In genomic region chr10:39109489-39109874, GRCm38 (mm10) we compare ENCODE assay signal across 27 mouse cellular contexts. TPM values are rescaled to one million over a fixed set of nuclear protein-coding genes. Genes with fewer than 3 reads are reported as not detected.
DNase-seq lines count a peak whose midpoint lies in the region; ATAC-seq and TF ChIP-seq lines count a peak whose summit lies in the region.
"Had no signal": no experiment of that assay in that cellular context is flagged by ENCODE, and none has a peak within 500 bp of the region (broad histone marks: within the 10 kb centered on the region; RNA-seq: fewer than 3 reads in every experiment).

No protein-coding gene starts in this region.

- DNase-seq in hindbrain, embryonic 11.5 days (ENCODE audit: low spot score), result no peak
- peak; percentile 40 for DNase-seq in hindbrain, postnatal 0 days (ENCODE audit: low spot score)
- DNase-seq in layer of hippocampus, adult 11-12 months (ENCODE audit: low spot score), result no peak
- DNase-seq in adrenal gland, postnatal 10 days, result no peak
- DNase-seq: adrenal gland, postnatal 14 days; B cell, adult 2 months; cerebellum, adult 2 months; cerebellum, postnatal 14 days; embryo, embryonic 11 days; gastrocnemius, adult 2 months; gastrocnemius, postnatal 25 days had no signal

- no peak overlapping the region for H3K9ac ChIP-seq in hindbrain, embryonic 13.5 days
- no peak overlapping the region for H3K9ac ChIP-seq in hindbrain, embryonic 11.5 days (ENCODE audit: low read depth, low read length)
- H3K9ac ChIP-seq in midbrain, embryonic 15.5 days, result no peak overlapping the region
- no peak overlapping the region for H3K9ac ChIP-seq in midbrain, embryonic 13.5 days (replicated peaks)
- H3K9ac ChIP-seq in hindbrain, postnatal 0 days (replicated peaks; ENCODE audit: low read length), result no peak overlapping the region
- H3K9ac ChIP-seq: embryonic facial prominence, embryonic 15.5 days; heart, embryonic 12.5 days; intestine, embryonic 15.5 days had no signal

- H3K4me2 ChIP-seq in hindbrain, embryonic 13.5 days, result no peak overlapping the region
- H3K4me2 ChIP-seq in hindbrain, embryonic 11.5 days (replicated peaks; ENCODE audit: low read depth, low read length), result no peak overlapping the region
- no peak overlapping the region for H3K4me2 ChIP-seq in midbrain, embryonic 15.5 days
- H3K4me2 ChIP-seq in midbrain, embryonic 13.5 days (replicated peaks), result no peak overlapping the region
- no peak overlapping the region for H3K4me2 ChIP-seq in hindbrain, postnatal 0 days (ENCODE audit: low read depth, low read length)
- H3K4me2 ChIP-seq: embryonic facial prominence, embryonic 15.5 days; heart, embryonic 12.5 days; intestine, embryonic 15.5 days had no signal

- ATAC-seq in hindbrain, embryonic 13.5 days (ENCODE audit: low FRiP score), result peak; percentile 41; the same call in 1 of the 2 replicates
- ATAC-seq in hindbrain, embryonic 11.5 days (ENCODE audit: low FRiP score), result no peak
- peak; percentile 46; the same call in 1 of the 2 replicates for ATAC-seq in midbrain, embryonic 15.5 days (replicated peaks)
- ATAC-seq in midbrain, embryonic 13.5 days, result no peak
- ATAC-seq in hindbrain, postnatal 0 days, result no peak
- ATAC-seq: CD4-positive, CD25-positive, alpha-beta regulatory T cell, adult 4 months; forebrain, embryonic 14.5 days; intestine, embryonic 15.5 days had no signal

- no peak overlapping the region for H3K4me3 ChIP-seq in hindbrain, embryonic 13.5 days
- no peak overlapping the region for H3K4me3 ChIP-seq in hindbrain, embryonic 11.5 days (ENCODE audit: low read depth, low read length)
- H3K4me3 ChIP-seq in midbrain, embryonic 15.5 days, result no peak overlapping the region
- no peak overlapping the region for H3K4me3 ChIP-seq in midbrain, embryonic 13.5 days (replicated peaks)
- H3K4me3 ChIP-seq in hindbrain, postnatal 0 days (ENCODE audit: low read length), result no peak overlapping the region
- H3K4me3 ChIP-seq: embryonic facial prominence, embryonic 15.5 days; erythroblast, embryonic 14.5 days; forebrain, embryonic 10.5 days; gastrocnemius, adult 2 months; heart, embryonic 12.5 days; intestine, embryonic 15.5 days had no signal

- peak overlapping the region; percentile 63 for H3K27ac ChIP-seq in hindbrain, embryonic 13.5 days
- no peak overlapping the region for H3K27ac ChIP-seq in hindbrain, embryonic 11.5 days (ENCODE audit: low read depth, low read length)
- H3K27ac ChIP-seq in midbrain, embryonic 15.5 days, result no peak overlapping the region
- H3K27ac ChIP-seq in midbrain, embryonic 13.5 days, result no peak overlapping the region
- no peak overlapping the region for H3K27ac ChIP-seq in hindbrain, postnatal 0 days
- H3K27ac ChIP-seq: embryonic facial prominence, embryonic 15.5 days; forebrain, embryonic 10.5 days; gastrocnemius, adult 2 months; intestine, embryonic 15.5 days had no signal

- H3K27me3 ChIP-seq in hindbrain, embryonic 13.5 days, result no peaks in the 10 kb centered on the region
- no peaks in the 10 kb centered on the region for H3K27me3 ChIP-seq in hindbrain, embryonic 11.5 days (ENCODE audit: control insufficient read depth, insufficient read depth, low read length)
- no peaks in the 10 kb centered on the region for H3K27me3 ChIP-seq in midbrain, embryonic 15.5 days (replicated peaks)
- no peaks in the 10 kb centered on the region for H3K27me3 ChIP-seq in midbrain, embryonic 13.5 days
- H3K27me3 ChIP-seq in hindbrain, postnatal 0 days (ENCODE audit: insufficient read depth, low read length), result no peaks in the 10 kb centered on the region
- H3K27me3 ChIP-seq: embryonic facial prominence, embryonic 15.5 days; heart, embryonic 12.5 days; intestine, embryonic 15.5 days had no signal

- H3K4me1 ChIP-seq in hindbrain, embryonic 13.5 days (replicated peaks), result peaks cover 8% of the 10 kb centered on the region; the same call in 1 of the 2 replicates
- no peaks in the 10 kb centered on the region for H3K4me1 ChIP-seq in hindbrain, embryonic 11.5 days (replicated peaks; ENCODE audit: control insufficient read depth, insufficient read depth, low read length)
- peaks cover 9% of the 10 kb centered on the region; the same call in 1 of the 2 replicates for H3K4me1 ChIP-seq in midbrain, embryonic 15.5 days
- H3K4me1 ChIP-seq in midbrain, embryonic 13.5 days (replicated peaks), result no peaks in the 10 kb centered on the region
- H3K4me1 ChIP-seq in hindbrain, postnatal 0 days (ENCODE audit: insufficient read depth, low read length), result no peaks in the 10 kb centered on the region
- H3K4me1 ChIP-seq: embryonic facial prominence, embryonic 15.5 days; heart, embryonic 12.5 days; intestine, embryonic 15.5 days had no signal

- WGBS in hindbrain, embryonic 13.5 days, result 53% methylated on average over 4 of the region's 4 CpGs
- 73% methylated on average over 4 of the region's 4 CpGs for WGBS in hindbrain, embryonic 11.5 days
- 47% methylated on average over 4 of the region's 4 CpGs for WGBS in midbrain, embryonic 15.5 days
- 62% methylated on average over 4 of the region's 4 CpGs for WGBS in midbrain, embryonic 13.5 days
- WGBS in hindbrain, postnatal 0 days, result 48% methylated on average over 4 of the region's 4 CpGs

- H3K36me3 ChIP-seq in hindbrain, embryonic 13.5 days, result no peaks in the 10 kb centered on the region
- no peaks in the 10 kb centered on the region for H3K36me3 ChIP-seq in hindbrain, embryonic 11.5 days (ENCODE audit: control insufficient read depth, insufficient read depth, low read length)
- H3K36me3 ChIP-seq in midbrain, embryonic 15.5 days (replicated peaks), result no peaks in the 10 kb centered on the region
- H3K36me3 ChIP-seq in midbrain, embryonic 13.5 days, result no peaks in the 10 kb centered on the region
- H3K36me3 ChIP-seq in hindbrain, postnatal 0 days (ENCODE audit: insufficient read depth, low read length), result no peaks in the 10 kb centered on the region
- H3K36me3 ChIP-seq: forebrain, embryonic 10.5 days; G1E; intestine, embryonic 15.5 days had no signal

- no peaks in the 10 kb centered on the region for H3K9me3 ChIP-seq in hindbrain, embryonic 13.5 days
- H3K9me3 ChIP-seq in hindbrain, embryonic 11.5 days (ENCODE audit: control insufficient read depth, low read length), result no peaks in the 10 kb centered on the region
- no peaks in the 10 kb centered on the region for H3K9me3 ChIP-seq in midbrain, embryonic 15.5 days
- H3K9me3 ChIP-seq in midbrain, embryonic 13.5 days, result no peaks in the 10 kb centered on the region
- no peaks in the 10 kb centered on the region for H3K9me3 ChIP-seq in hindbrain, postnatal 0 days (ENCODE audit: low read length)
- H3K9me3 ChIP-seq: embryonic facial prominence, embryonic 15.5 days; forebrain, embryonic 10.5 days; G1E; heart, embryonic 12.5 days; intestine, embryonic 15.5 days had no signal

- TF ChIP-seq CTCF in hindbrain, postnatal 0 days (IDR thresholded peaks at IDR 0.05; ENCODE audit: low read depth), result no peak

RNA-seq across cellular contexts. Expression of gene Fam229b, which starts 24.2 kb away (rescaled TPM):
- polyA plus RNA-seq in hindbrain, embryonic 13.5 days (2015; fragmentation: Nextera tagmentation; extraction: Ambion mirVana), result 32.7 and 34.8 TPM in 2 replicates
- 14.4 and 20.2 TPM in 2 replicates for polyA plus RNA-seq in hindbrain, embryonic 11.5 days (2014; fragmentation: Nextera tagmentation; extraction: Ambion mirVana)
- 31.4 and 34.3 TPM in 2 replicates for polyA plus RNA-seq in midbrain, embryonic 15.5 days (2015; fragmentation: Nextera tagmentation; extraction: Ambion mirVana)
- 30.6 and 31.7 TPM in 2 replicates for polyA plus RNA-seq in midbrain, embryonic 13.5 days (2015; fragmentation: Nextera tagmentation; extraction: Ambion mirVana)
- 18.0 and 22.8 TPM in 2 replicates for total RNA-seq in hindbrain, postnatal 0 days (2014; rRNA removed)
- 43.8 and 45.9 TPM in 2 replicates for polyA plus RNA-seq in hindbrain, postnatal 0 days (2015; fragmentation: Nextera tagmentation; extraction: Ambion mirVana)
- 1 to 10 TPM; 4.7 TPM for total RNA-seq in adrenal gland, postnatal 10 days (2021)
- polyA plus RNA-seq: erythroblast, embryonic 14.5 days had no signal

RNA-seq across cellular contexts. Expression of gene Tube1, which starts 24.3 kb away (rescaled TPM):
- 9.6 and 10.4 TPM in 2 replicates for polyA plus RNA-seq in hindbrain, embryonic 13.5 days (2015; fragmentation: Nextera tagmentation; extraction: Ambion mirVana)
- 22.7 and 23.4 TPM in 2 replicates for polyA plus RNA-seq in hindbrain, embryonic 11.5 days (2014; fragmentation: Nextera tagmentation; extraction: Ambion mirVana)
- polyA plus RNA-seq in midbrain, embryonic 15.5 days (2015; fragmentation: Nextera tagmentation; extraction: Ambion mirVana), result 9.2 TPM in 2 replicates
- 10.6 and 12.0 TPM in 2 replicates for polyA plus RNA-seq in midbrain, embryonic 13.5 days (2015; fragmentation: Nextera tagmentation; extraction: Ambion mirVana)
- 3.3 and 3.8 TPM in 2 replicates for total RNA-seq in hindbrain, postnatal 0 days (2014; rRNA removed)
- 3.6 and 3.7 TPM in 2 replicates for polyA plus RNA-seq in hindbrain, postnatal 0 days (2015; fragmentation: Nextera tagmentation; extraction: Ambion mirVana)
- 1 to 10 TPM; 2.3 to 2.4 TPM for total RNA-seq in adrenal gland, postnatal 10 days (2021)

RNA-seq across cellular contexts. Expression of gene Ccn6, which starts 54.1 kb away (rescaled TPM):
- 0.41 and 0.44 TPM in 2 replicates for polyA plus RNA-seq in hindbrain, embryonic 13.5 days (2015; fragmentation: Nextera tagmentation; extraction: Ambion mirVana)
- polyA plus RNA-seq in hindbrain, embryonic 11.5 days (2014; fragmentation: Nextera tagmentation; extraction: Ambion mirVana), result 0.15 and 0.31 TPM in 2 replicates
- 0.31 and 0.36 TPM in 2 replicates for polyA plus RNA-seq in midbrain, embryonic 15.5 days (2015; fragmentation: Nextera tagmentation; extraction: Ambion mirVana)
- 0.32 and 0.53 TPM in 2 replicates for polyA plus RNA-seq in midbrain, embryonic 13.5 days (2015; fragmentation: Nextera tagmentation; extraction: Ambion mirVana)
- 0.65 and 2.0 TPM in 2 replicates for total RNA-seq in hindbrain, postnatal 0 days (2014; rRNA removed)
- 0.35 and 0.49 TPM in 2 replicates for polyA plus RNA-seq in hindbrain, postnatal 0 days (2015; fragmentation: Nextera tagmentation; extraction: Ambion mirVana)
- under 1 TPM; 0.48 TPM for total RNA-seq in adrenal gland, postnatal 10 days (2021)
- total RNA-seq: common myeloid progenitor, adult 5-6 weeks; G1E; gastrocnemius, adult 2 months; gastrocnemius, postnatal 25 days; granulocyte monocyte progenitor cell, adult 5-6 weeks; heart, adult 8-10 months; heart, postnatal 25 days had no signal
- polyA plus RNA-seq: CD4-positive, CD25-positive, alpha-beta regulatory T cell, adult 4 months; embryonic facial prominence, embryonic 11.5 days; erythroblast, embryonic 14.5 days; G1E; heart, embryonic 12.5 days had no signal

Comparison
In these comparisons a context has a peak if more than half of its experiments do, and no peak if none do; other contexts are left out.
1. ATAC-seq: peak in hindbrain, embryonic 13.5 days (single experiment) and midbrain, embryonic 15.5 days (single experiment); none in hindbrain, embryonic 11.5 days (single experiment), midbrain, embryonic 13.5 days (single experiment) and hindbrain, postnatal 0 days (single experiment).